Mouse (Mus musculus) kidney, postnatal 10 days (tissue): ENCODE measurements around the gene Rbm33.

Source experiments
- DNase-seq: peaks from one replicate; pipeline ENCODE4 v3.0.0; 2021; ENCODE audit warnings: mixed read lengths

Gene Rbm33

DNA sequence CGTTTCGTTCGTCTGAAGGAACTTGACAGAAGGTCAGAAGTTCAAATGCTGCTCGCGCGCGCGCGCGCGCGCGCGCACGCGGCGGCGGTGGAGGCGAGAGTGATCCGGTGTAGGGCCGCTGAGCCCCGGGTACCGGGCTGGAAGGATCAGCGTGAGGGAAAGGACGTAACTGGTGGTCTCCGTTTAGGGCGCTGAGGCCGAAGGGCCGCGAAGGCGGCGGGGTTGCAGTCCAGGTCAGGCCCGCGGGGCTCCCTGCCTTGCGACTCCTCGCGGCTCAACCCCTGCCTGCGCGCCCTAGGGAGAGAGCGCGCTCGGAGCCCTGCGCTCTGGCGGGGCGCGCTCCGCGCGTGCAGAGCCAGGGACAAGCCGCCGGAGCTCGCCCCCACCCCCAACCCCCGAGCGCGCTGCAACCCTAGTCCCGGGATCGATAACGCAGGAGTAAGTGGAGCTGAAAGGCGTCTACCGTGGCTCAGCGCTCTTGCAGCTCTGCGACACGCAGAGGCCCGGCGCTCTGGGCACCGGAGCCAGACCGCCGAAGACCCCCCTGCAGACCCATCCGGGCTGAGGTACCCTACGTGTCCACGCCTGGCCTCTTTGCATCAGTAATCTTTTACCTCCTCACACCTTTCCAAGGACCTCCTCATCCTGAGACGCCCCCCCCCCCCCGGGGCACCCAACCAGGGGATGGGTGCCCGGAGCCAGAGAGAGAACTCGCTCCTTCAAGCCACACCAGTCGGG, 147.6 kb downstream of the Rbm33 start:
- DNase-seq, result peak; percentile 43

DNA sequence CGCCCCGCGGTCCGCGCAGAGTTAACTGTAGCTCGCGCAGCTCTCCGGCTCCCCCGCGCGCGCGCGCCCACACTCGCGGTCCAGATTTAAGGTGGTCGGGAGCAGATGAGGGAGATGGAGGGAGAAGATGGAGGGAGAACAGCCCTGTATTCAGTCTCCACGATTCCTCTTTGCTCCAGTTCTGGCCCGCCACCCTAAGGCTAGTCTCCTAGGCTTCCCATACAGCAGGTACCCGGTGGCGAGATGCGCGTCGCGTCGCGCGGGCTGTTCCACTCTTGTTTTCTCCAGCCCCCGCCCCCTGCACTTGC, 148.1 kb downstream of the Rbm33 start:
- DNase-seq, result peak; percentile 54

GRCm38 (mm10) chr5:28465526-28465925, 148.6 kb downstream of the Rbm33 start:
- no peak for DNase-seq

- DNase-seq, result no peak
Observed at GRCm38 (mm10) chr5:28466351-28466750, 149.4 kb downstream of the Rbm33 start.

- DNase-seq, result no peak
Observed at GRCm38 (mm10) chr5:28466760-28467306, 149.9 kb downstream of the Rbm33 start, which contains the start of gene Shh. Gene Shh, minus strand, starts transcription at chr5:28467256.
